Mouse (Mus musculus) kidney, postnatal 36 days (tissue): Measurements from ENCODE around the gene Endou.
A peak's percentile ranks its signal among the peaks of the same experiment; 100 is the strongest.

Experiments used
- DNase-seq, 2 experiments: peaks; one replicate each; pipeline ENCODE4 v3.0.0; 2021 to 2022; ENCODE audit warnings: mixed read lengths in 2 of 2

Gene Endou

GRCm38 (mm10) chr15:97754476-97754875 lies 23.3 kb upstream of the Endou start:
- no peak for DNase-seq

DNA sequence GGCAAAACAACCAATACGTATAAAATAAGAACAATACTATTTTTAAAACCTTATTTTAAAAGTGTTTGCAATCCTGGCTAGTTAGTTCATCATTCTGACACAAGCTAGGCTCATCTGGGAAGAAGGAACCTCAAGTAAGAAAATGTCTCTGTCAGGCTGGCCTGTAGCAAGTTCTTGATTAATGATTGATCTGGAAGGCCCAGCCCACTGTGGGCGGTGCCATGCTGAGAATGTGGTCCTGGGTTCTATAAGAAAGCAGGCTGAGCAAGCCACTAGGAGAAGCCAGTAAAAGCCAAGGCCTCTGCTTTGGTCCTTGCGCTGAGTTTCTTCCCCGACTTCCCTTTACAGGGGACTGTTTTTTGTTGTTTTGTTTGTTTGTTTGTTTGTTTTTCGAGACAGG lies 21.4 kb upstream of the Endou start:
- peak; percentile 68 to 75 for DNase-seq

DNA sequence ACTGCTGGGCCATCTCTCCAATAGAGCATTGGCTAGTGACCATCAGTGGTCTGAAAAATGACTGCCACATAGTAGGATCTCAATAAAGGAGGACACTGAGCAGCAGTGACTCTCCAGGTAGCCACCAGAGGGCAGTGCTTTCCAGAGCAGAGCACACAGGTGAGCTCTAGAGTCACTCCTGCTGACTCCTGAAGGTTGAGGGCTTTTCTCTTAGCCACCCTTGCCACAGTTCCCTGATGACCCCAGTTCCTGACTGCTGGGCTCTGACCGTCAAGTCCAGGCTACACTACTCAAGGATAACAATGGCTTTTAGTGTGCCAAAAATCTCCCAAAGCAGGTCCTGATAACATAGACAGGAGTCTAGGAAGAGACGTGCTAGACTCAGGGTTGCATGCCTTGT lies 20.5 kb upstream of the Endou start:
- DNase-seq, result peak in 1 of 2 experiments; percentile 63

- peak; percentile 89 to 91 for DNase-seq
These were observed 19.6 kb upstream of the Endou start for GRCm38 (mm10) chr15:97750697-97751096.

DNA sequence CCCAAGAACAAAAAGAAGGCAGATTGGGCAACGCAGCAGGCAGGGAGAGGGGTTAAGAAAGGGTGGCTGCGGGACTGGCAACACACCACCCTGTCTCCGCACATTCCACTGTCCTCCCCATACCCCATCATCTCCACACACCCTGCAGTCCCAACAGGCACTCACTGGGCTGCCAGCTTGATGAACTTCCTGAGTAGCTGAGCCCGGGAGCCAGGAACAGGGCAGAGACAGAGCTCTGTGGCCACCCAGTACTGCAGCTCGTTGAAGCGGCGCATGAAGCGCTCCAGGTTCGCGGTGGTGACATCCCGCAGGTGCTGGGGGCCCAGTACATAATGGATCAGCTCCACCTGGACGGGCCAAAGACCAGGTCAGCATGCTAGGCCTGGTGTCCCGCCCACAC lies 18.7 kb upstream of the Endou start:
- DNase-seq, result no peak

- DNase-seq, result no peak
These were observed 18.3 kb upstream of the Endou start for GRCm38 (mm10) chr15:97749397-97749796.

- DNase-seq, result no peak
These were observed 17.8 kb upstream of the Endou start for GRCm38 (mm10) chr15:97748964-97749363.

- no peak for DNase-seq
These were observed 17.2 kb upstream of the Endou start for GRCm38 (mm10) chr15:97748309-97748708.

DNA sequence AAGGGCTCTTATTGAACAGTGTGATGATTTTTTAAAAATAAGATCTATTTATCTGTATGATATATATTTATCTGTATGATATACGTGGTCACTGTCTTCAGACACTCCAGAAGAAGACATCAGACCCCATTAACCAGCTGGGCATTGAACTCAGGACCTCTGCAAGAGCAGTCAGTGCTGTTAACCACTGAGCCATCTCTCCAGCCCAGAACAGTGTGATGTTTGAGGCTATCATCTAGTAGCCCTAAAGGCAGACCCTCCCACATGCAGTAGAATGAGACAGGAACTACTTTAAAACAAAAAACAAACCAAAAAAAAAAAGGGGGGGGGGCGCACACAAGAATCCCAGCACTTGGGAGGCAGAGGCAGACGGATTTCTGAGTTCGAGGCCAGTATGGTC lies 16.3 kb upstream of the Endou start:
- DNase-seq, result no peak

GRCm38 (mm10) chr15:97746748-97747147 lies 15.6 kb upstream of the Endou start:
- DNase-seq, result no peak

- no peak for DNase-seq
These were observed 15.1 kb upstream of the Endou start for GRCm38 (mm10) chr15:97746278-97746677.

GRCm38 (mm10) chr15:97745331-97745730 lies 14.2 kb upstream of the Endou start:
- DNase-seq, result peak; percentile 89 to 92

- DNase-seq, result no peak
These were observed 13.8 kb upstream of the Endou start for GRCm38 (mm10) chr15:97744930-97745329.

DNA sequence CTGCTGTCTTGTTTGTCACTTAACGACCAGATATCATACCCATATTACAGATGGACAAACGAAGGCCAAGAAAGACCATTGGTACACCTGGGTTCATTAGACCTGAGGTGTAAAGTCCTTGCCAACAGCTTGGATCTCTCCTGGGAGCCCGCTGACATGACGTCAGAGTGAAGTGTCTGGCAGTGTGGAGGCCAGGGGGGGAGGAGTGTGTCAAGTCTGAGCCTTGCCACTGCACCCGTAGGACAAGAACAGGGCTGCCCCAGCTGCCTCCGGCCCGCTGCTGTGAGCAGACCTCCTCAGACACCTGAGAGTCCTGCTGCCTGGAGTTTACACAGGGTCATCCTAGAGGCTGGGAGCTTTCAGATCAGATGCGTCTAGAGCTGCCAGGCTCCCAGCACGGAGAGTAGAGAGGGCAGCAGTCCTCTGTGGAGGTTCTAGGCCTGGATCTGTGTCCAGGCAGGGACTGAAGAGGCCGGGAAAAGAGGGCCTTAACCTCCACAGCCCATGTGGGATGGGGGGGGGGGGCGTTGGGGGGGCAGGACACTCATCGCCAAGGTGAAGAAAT lies 12.9 kb upstream of the Endou start:
- DNase-seq, result peak in 1 of 2 experiments; percentile 51

DNA sequence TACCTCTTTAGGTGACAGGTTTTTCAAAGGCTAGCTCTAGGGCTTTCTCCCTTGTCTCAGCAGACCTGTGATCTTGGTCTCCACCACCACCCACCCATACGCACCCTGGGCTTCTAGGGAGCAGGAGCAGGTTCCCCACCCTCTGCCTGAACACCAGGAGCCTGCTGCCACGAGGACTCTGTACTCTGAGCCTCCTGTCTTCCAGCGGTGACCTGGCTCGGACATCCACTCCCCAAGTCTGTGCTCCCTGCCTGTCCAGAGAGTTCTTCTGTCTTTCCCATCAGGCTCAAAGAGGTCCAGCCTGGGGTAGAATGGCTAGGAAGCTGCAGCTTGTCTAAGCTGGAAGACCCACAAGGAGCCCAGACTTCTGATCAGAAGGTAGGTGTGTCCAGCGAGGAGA lies 12.1 kb upstream of the Endou start:
- DNase-seq, result peak in 1 of 2 experiments; percentile 65

DNA sequence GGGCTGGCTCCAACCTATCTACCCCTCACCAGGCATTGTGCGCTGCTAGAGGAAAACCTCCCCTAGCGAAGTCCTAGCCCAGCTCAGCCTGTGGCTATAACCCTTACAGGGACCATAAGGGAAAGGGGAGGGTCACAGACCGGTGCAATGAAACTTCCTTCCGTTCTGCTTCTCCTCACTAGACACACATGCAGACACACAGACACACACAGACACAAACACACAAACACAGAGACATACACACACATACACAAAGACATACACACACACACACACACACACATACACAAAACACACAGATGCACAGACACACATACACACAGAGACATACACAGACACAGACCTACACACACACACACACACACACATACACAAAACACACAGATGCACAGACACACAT lies 11.5 kb upstream of the Endou start:
- DNase-seq, result no peak

- DNase-seq, result no peak
These were observed 10.9 kb upstream of the Endou start for GRCm38 (mm10) chr15:97742074-97742473.

DNA sequence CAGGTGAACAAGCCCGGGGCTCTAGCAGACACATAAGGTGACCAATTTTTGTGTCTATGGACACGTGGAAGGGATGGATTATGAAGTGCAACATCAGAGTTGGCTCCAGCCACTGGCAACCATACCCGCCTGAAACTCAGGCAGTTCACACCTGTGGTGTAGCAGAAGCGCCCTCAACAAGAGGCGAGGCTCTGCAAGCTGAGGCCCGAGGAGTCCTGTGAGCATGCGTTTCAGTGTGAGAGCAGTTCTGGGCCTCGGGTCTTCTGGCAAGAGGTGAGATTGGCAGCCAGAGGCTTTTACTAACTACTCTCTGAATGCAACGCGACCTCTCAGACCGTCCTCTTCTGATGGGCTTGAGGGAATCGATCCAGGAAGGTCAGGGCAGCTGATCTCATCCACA lies 10.5 kb upstream of the Endou start:
- no peak for DNase-seq

- DNase-seq, result no peak
These were observed 9.2 kb upstream of the Endou start for GRCm38 (mm10) chr15:97740283-97740732.

DNA sequence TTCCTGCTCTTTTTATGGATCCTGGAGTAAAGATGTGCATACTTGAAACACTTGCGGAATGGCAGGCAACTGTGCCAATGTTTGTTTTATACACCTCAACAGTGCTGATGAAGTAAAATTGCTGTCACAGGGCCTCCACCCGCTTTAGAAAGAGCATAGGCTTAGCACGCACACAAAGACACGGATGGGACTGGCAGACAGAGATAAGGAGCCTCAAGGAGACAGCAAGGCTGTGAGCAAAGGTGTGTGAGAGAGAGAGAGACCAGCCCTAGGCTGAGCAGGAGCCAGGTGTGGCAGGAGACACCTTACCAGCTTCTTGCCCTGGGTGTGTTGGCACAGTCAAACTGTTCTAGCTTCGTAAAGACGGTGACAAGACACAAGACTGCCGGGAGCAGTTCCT lies 7.8 kb upstream of the Endou start:
- no peak for DNase-seq

DNA sequence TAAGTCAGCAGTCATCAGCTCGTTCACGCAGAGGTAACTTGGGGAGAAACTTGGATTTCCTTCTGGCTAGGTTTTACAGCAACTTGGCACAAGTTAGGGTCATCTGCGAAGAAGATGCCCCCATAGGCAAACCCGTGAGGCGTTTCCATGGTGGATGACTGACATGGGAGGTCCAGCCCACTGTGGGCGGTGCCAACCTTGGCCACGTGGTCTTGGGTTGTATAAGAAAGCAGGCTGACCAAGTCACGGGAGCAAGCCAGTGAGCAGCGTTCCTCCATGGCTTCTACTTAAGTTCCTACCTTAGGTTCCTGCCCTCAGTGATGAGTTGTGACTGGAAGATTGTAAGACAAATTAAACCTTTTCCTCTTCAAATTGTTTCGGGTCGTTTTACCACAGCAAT lies 849 bp upstream of the Endou start:
- DNase-seq, result no peak

GRCm38 (mm10) chr15:97730365-97730764 lies 774 bp downstream of the Endou start:
- peak; percentile 73 to 81 for DNase-seq

GRCm38 (mm10) chr15:97728804-97729203 lies 2.3 kb downstream of the Endou start:
- peak; percentile 76 to 86 for DNase-seq

GRCm38 (mm10) chr15:97728394-97728793 lies 2.7 kb downstream of the Endou start:
- DNase-seq, result no peak

GRCm38 (mm10) chr15:97727520-97727919 lies 3.6 kb downstream of the Endou start:
- DNase-seq, result no peak
